Mouse (Mus musculus) brain, adult 2 months (tissue): Measurements from ENCODE around the gene Fkbp11.

Source experiments
- DNase-seq: peaks from one replicate; pipeline ENCODE4 v3.0.0; 2011; ENCODE audit warnings: low read depth, low spot score

Fkbp11 gene

GRCm38 (mm10) chr15:98695726-98696125, 32.3 kb downstream of the Fkbp11 start:
- DNase-seq, result no peak

GRCm38 (mm10) chr15:98692171-98692715, 35.8 kb downstream of the Fkbp11 start:
- no peak for DNase-seq

GRCm38 (mm10) chr15:98691486-98692147, 36.4 kb downstream of the Fkbp11 start:
- peak; percentile 78 for DNase-seq

- DNase-seq, result peak; percentile 60
Measured at GRCm38 (mm10) chr15:98689682-98690081, 38.3 kb downstream of the Fkbp11 start.

- no peak for DNase-seq
Measured at GRCm38 (mm10) chr15:98685926-98686325, 42.1 kb downstream of the Fkbp11 start.

GRCm38 (mm10) chr15:98683746-98684145, 44.3 kb downstream of the Fkbp11 start:
- DNase-seq, result no peak

GRCm38 (mm10) chr15:98683177-98683576, 44.8 kb downstream of the Fkbp11 start:
- DNase-seq, result no peak

- no peak for DNase-seq
Measured at GRCm38 (mm10) chr15:98681633-98682032, 46.4 kb downstream of the Fkbp11 start.

- peak; percentile 45 for DNase-seq
Measured at GRCm38 (mm10) chr15:98680660-98681059, 47.3 kb downstream of the Fkbp11 start.

GRCm38 (mm10) chr15:98677977-98678376, 50.0 kb downstream of the Fkbp11 start:
- peak; percentile 27 for DNase-seq

- peak; percentile 98 for DNase-seq
Measured at GRCm38 (mm10) chr15:98676940-98677728, 50.9 kb downstream of the Fkbp11 start, which contains the start of gene Rnd1. TSS of gene Rnd1 (minus strand) at chr15:98677461.

- DNase-seq, result peak; percentile 63
Measured at GRCm38 (mm10) chr15:98676471-98676870, 51.5 kb downstream of the Fkbp11 start.

- DNase-seq, result peak; percentile 50
Measured at GRCm38 (mm10) chr15:98675634-98676250, 52.3 kb downstream of the Fkbp11 start.

GRCm38 (mm10) chr15:98674994-98675545, 52.9 kb downstream of the Fkbp11 start:
- peak; percentile 41 for DNase-seq
